Mouse (Mus musculus) ZHBTc4 (cell line): ENCODE measurements around the gene Mpv17.

Experiments used
- DNase-seq: peaks from one replicate; pipeline ENCODE4 v3.0.0-alpha.2; 2011; ENCODE audit warnings: low read depth, low spot score

The Mpv17 gene

DNA sequence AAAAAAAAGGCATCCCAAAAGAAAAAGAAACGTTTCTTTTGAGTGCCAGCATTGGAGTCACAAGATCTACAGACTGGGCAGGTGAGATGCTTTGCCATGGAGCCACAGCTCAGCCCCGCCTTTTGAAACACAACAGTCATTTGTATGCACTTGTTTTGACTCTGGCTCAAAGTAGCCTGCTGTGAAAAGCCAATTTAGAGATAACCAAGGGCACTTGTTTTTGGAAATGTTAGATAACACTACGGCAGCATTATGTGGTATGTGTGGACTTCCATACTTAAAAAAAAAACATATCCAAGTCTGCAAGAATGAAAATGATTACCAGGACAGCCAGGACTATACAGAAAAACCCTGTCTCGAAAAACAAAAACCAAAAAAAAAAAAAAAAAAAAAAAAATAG, 29.6 kb upstream of the Mpv17 start:
- DNase-seq, result no peak

DNA sequence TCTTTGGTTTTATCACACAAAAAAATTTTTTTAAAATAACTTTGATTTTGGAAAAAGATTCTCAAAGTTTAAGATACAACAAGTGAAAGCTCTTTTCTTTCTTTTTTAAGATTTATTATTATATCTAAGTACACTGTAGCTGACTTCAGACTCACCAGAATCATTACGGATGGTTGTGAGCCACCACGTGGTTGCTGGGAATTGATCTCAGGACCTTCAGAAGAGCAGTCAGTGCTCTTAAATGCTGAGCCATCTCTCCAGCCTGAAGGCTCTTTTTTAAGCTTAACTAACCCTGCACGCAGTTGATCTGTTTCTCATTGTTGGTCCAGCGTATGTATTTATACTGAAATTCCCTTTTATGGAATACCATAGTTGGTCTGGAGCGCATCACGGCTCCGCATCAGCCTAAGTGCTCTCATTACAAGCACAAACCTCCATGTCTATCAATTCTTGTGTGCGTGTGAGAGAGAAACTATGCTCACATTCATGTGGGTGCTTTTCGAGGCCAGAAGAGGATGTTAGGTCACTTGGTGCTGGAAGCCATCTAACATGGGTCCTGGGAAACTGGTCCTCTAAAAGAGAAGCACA, 27.2 kb upstream of the Mpv17 start:
- no peak for DNase-seq

DNA sequence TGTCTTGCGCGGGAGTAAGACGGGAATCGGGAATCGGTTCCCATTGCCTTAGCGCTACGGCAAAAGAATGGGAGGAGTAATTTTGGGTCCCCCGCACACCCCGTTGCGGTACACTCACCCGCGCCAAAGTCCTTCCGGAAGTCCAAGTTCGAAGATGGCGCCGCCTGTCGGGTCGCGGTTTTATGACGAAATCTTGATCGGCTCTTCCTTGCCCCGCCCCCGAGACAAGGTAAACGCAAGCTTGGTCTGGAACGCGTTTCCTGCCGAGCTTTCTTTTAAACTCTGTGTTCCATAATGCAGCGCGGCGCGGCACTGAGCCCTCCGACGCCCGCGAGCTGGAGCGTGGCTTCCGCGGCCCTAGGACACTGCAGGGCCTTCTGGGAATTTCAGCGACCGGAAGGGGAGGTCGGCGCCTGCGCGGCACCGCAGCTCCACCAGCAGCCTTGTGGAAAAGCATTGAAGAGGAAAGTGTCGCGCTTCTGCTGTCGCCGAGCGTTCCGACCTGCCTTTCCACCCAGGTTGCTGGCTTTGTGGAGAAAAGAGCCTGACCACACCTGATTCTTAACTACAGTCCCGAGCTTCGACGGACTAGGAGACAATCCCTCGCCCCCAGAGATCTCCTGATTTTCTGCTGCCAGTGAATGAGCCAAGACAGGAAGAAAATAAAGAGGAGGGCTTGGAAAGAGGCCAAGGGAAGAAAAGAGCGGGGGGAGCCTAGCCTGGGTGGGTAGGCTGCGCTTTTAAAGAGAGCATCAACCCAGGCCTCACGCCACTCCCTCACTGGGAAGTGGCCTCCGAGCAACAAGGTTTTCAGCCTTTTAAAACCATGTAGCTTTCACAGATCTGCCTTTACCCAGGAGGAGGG, 25.9 kb upstream of the Mpv17 start, which contains the start of the genes Gm29609 and Gtf3c2:
Gene Gm29609 (minus strand): TSS at position 146 of the 865 bp plus-strand sequence.
Gene Gtf3c2 (minus strand): TSS at position 379 of the 865 bp plus-strand sequence.
- peak; percentile 99 for DNase-seq

GRCm38 (mm10) chr5:31179301-31179765, 25.3 kb upstream of the Mpv17 start:
- DNase-seq, result peak; percentile 84

DNA sequence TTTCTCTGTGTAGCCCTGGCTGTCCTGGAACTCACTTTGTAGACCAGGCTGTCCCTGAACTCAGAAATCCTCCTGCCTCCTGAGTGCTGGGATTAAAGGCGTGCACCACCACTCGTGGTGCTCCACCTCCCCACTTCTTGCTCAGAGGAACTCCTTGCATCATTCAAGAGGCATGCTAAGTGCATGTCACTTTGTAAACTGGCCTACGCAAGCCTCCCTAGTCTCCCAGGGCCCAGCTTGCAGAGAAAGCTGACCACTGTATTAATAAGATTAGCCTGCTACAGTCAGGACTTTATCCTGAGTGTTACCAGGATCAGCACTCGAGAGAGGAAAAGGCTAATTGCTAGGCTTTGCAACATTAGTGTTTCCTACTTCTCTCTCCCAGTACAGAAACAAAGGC, 14.6 kb upstream of the Mpv17 start:
- DNase-seq, result no peak

- no peak for DNase-seq
Measured at GRCm38 (mm10) chr5:31164878-31165277, 10.8 kb upstream of the Mpv17 start.

DNA sequence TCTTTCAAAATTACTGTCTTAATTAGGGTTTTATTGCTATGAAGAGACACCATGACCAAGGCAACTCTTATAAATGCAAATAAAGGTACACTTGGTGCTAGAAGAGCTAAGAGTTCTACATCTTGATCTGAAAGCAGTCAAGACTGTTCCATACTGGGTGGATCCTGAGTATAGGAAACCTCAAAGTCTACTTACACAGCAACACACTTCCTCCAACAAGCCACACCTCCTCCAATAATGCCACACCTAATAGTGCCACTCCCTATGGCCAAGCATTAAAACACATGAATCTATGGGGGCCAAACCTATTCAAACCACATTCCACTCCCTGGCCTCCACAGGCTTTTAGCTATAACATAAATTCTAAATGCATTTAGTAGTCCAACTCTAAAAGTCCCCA, 8.4 kb upstream of the Mpv17 start:
- DNase-seq, result no peak

- DNase-seq, result no peak
Measured at GRCm38 (mm10) chr5:31153516-31154151, 417 bp downstream of the Mpv17 start.

DNA sequence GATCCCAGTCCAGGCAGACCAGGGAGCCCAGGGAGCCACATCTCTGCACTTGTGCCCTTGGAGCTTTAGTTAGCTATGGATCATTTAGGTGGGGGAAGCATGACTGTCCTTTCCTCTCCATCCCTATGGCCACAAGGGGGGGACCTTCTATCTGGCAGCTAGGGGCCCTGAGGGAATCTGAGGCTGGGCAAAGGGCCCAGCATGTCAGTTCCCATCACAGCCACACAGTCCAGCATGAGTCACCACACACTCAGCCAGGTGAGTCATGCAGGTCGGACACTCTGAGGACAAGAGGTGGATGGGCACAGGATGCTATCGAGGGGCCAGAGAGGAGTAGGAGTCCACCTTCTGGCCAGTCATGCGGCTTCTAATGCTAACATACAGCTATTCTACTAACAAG, 2.3 kb downstream of the Mpv17 start:
- DNase-seq, result no peak

DNA sequence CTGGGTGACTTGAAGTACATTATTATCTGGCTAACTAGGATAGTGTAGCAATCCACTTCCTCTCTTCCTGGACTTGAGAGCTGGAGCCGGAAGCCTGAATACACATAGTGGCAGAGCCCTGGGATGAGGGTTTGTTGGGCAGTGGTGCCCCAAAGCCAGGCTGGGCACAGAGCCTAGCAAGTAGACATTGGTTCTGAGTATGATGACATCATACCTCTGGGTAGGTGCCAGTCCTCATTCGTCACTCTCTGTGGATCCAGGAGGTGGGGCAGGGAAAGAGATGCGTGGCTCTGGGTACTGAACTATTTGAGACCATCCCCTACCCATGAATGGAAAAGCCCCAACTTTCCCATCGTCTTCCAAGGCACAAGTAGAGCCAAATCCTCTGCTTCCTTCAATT, 4.3 kb downstream of the Mpv17 start:
- no peak for DNase-seq

DNA sequence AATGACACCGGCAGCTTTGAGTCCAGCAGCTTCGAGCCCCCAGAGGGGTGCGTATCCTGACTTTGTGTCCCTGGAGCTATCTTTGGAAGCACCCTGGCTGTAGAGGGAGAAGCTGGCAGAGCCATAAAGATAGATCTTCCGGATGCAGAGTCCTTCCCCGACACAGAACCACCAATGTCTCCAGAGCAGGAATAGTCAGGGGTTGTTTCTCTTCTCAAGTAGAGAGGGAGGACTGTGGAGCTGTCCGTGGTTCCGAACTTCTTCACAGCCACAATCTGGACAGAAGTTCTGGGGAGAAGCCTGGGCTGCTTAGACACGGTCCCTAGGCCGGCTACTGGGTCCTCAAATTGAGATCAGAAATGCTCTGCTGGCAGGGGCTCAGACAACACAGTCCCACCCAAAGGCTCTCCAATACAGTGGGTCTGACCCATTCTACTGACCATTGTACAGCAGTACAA, 15.1 kb downstream of the Mpv17 start:
- DNase-seq, result peak; percentile 74

DNA sequence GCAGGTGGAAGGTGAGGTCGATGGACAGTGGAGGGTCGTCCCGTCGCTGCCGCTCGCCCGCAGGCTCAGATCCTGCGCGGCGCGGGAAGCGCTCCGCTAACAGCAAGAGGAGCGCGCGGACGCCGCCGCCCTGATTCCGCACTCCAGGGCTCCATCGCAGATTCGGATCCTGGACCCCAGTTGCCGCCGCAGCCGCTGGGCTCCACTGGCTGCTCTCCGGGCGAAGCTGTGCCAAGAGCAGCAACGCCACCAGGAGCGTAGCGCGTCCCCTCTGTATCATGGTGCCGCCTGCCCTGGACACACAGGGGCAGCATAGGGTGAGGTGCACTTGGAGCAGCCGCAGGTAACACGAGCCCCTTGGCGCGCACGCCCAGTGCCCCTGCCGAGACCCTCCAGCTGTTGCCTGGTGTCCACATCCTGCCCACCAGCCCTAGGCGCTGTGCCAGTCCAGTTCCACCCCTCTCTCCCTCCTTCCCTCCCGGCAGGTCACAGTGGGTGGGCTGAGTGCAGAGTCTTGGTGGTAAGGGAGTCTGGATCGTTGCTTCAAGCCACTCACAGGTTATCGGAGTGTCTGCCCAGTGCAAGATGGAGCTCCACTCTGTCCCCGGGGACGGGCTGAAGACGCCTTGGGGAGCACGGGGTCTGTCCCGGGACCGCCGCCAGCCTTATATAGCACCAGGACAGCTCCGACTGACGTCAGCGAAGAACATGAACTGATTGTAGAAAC, 15.6 kb downstream of the Mpv17 start, which contains the start of gene Ucn:
Gene Ucn (minus strand): TSS at position 589 of the 727 bp plus-strand sequence.
- peak; percentile 57 for DNase-seq

DNA sequence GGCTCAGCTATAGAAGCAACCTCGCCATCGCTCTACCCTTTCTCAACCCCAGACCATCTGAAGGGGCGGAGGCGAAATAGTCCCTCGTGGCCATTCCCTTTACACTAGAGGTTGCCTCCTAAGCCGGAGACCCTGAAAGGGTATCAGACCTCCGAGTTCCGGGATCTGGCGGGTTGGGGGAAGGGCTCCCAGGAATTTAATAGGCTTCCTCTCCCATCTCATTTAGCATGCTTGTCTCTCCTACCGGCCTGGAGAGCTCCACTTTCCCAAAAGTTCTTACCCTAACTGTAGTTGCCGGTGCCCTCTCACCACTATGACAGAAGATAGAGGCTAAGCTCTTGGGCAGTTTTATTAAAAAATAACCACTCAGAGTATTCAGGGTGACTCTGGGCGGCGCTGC, 16.4 kb downstream of the Mpv17 start:
- peak; percentile 40 for DNase-seq

- DNase-seq, result peak; percentile 34
Measured at GRCm38 (mm10) chr5:31136730-31137424, 17.2 kb downstream of the Mpv17 start.

DNA sequence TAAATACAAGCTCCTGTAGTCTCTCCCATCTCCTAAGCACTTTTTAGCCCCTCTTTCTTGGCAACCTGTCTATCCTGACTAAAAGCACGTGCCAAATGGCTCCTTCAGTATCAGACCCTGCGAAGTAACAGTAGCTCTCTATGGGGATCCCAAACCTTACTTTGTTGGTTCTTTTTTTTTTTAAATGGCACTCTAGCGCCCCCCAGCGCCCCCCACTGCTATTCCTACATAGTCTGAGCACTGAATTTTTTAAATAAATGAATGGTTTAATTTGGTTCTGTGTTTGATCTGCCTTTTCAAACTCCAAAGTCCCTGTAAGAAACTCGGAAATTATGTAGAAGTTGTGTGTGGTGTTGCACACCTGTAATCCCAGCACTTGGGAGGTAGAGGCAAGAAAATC, 28.0 kb downstream of the Mpv17 start:
- DNase-seq, result peak; percentile 55

- no peak for DNase-seq
Measured at GRCm38 (mm10) chr5:31123481-31123880, 30.6 kb downstream of the Mpv17 start.

DNA sequence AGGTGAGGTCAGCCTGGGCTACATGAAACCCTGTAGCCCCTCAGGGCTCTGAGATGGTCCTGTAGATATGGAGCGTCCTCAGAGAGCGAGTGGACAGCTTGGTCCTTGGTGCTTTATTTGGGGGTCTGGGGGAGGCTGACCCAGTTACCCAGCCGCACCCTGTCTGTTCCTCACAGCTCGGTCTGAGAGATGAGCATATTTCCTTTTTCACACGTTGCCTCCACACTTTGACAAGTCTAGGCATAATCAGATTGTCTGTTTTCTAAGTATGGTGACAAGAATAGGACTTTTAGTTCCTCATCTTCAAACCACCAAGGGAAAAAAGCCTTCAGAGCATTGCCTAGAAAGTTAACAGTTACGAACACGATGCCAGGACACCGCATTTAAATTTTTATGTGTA, 32.9 kb downstream of the Mpv17 start:
- no peak for DNase-seq

DNA sequence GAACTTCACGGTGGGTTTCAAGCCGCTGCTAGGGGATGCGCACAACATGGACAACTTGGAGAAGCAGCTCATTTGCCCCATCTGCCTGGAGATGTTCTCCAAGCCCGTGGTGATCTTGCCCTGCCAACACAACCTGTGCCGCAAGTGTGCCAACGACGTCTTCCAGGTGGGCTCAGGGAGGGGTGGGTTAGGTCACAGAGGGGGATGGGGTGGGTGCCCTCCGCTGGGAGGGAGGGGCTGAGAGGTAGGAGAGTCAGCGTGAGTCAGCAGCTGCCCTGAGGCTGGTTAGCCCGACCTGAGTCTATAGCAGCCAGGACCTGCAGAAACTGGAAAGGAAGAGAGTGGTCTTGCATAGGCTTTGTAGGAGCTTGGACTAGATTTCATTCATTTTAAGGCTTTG, 37.1 kb downstream of the Mpv17 start:
- peak; percentile 65 for DNase-seq

- no peak for DNase-seq
Measured at GRCm38 (mm10) chr5:31116354-31116753, 37.7 kb downstream of the Mpv17 start, which contains the start of gene Trim54. Gene Trim54 (plus strand): TSS chr5:31116712.

GRCm38 (mm10) chr5:31110781-31111180, 43.3 kb downstream of the Mpv17 start:
- peak; percentile 79 for DNase-seq

DNA sequence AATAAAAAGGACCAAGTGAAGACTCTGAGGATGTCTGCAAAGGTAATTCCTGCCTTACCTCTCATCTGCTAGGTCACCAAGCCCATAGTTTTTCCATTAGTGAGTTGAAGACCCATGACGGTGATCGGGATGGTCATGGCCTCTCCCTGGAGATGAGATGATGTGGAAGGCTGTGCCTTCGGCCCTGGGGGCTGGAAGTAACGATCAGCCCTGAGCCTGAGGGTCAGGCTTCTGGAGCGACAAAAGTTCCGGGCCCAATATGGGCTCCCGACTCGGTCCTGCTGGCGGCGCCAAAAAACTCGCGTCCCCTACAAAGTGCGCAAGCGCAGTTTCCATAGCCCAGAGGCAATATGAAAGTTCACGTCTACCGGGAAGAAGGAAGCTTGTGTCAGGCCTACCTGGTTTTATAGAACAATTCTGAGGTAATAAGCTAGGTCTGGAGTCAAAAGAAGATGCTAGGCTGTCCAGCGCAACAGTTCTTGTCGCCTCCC, 46.0 kb downstream of the Mpv17 start, which contains the start of gene Slc30a3:
Gene Slc30a3 (minus strand): TSS at position 238 of the 491 bp plus-strand sequence.
- no peak for DNase-seq
